Mouse (Mus musculus): ENCODE data around the gene Sox12. TPM values are rescaled to one million over a fixed set of nuclear protein-coding genes. Genes with fewer than 3 reads are reported as not detected.
A peak's percentile ranks its signal among the peaks of the same experiment; 100 is the strongest.

Sox12 gene
- total and polyA plus RNA-seq, 2 experiments from 2014 or later = 11.9 to 47.8 TPM

GRCm38 (mm10) chr2:152395271-152395920 lies 2.5 kb downstream of the Sox12 start:
- DNase-seq (no peak), ATAC-seq (no peak)
- H3K4me1 ChIP-seq (ENCODE audit: insufficient read depth) = peaks cover 9% of the 10 kb centered on the region; the same call in 1 of the 2 replicates
- H3K27ac ChIP-seq (ENCODE audit: low read depth, low read length) = peak overlapping the region; percentile 100; the same call in 1 of the 2 replicates
- peak overlapping the region; percentile 85 for H3K4me2 ChIP-seq (ENCODE audit: low read depth)
- H3K9me3 ChIP-seq (ENCODE audit: low read length) = no peaks in the 10 kb centered on the region
- H3K27me3 ChIP-seq (ENCODE audit: insufficient read depth, low read length) = no peaks in the 10 kb centered on the region
- H3K4me3 ChIP-seq (ENCODE audit: low read depth, low read length) = peak overlapping the region; percentile 91
- 16% methylated on average over 13 of the region's 13 CpGs for WGBS
- peak overlapping the region; percentile 97 for H3K9ac ChIP-seq
- no peak for TF ChIP-seq CTCF (IDR thresholded peaks at IDR 0.05; ENCODE audit: low read depth)
- H3K36me3 ChIP-seq (ENCODE audit: insufficient read depth) = 0 out of 2 replicates have a peak, but pooled peaks cover 4% of the 10 kb centered on the region

GRCm38 (mm10) chr2:152393225-152394017 lies 4.4 kb downstream of the Sox12 start:
- H3K9ac ChIP-seq = no peak overlapping the region

GRCm38 (mm10) chr2:152392786-152393185 lies 5.1 kb downstream of the Sox12 start:
- H3K4me2 ChIP-seq (ENCODE audit: low read depth) = no peak overlapping the region
- peaks cover 9% of the 10 kb centered on the region; the same call in 1 of the 2 replicates for H3K4me1 ChIP-seq (ENCODE audit: insufficient read depth)
- H3K36me3 ChIP-seq (ENCODE audit: insufficient read depth) = 0 out of 2 replicates have a peak, but pooled peaks cover 4% of the 10 kb centered on the region
- peak; percentile 83 for TF ChIP-seq CTCF (IDR thresholded peaks at IDR 0.05; ENCODE audit: low read depth)
- H3K9ac ChIP-seq = no peak overlapping the region
- ATAC-seq (no peak), DNase-seq (peak; percentile 72)
- WGBS = 11% methylated on average over 3 of the region's 3 CpGs
- H3K9me3 ChIP-seq (ENCODE audit: low read length) = no peaks in the 10 kb centered on the region
- no peak overlapping the region for H3K4me3 ChIP-seq (ENCODE audit: low read depth, low read length)
- no peak overlapping the region for H3K27ac ChIP-seq (ENCODE audit: low read depth, low read length)
- H3K27me3 ChIP-seq (ENCODE audit: insufficient read depth, low read length) = no peaks in the 10 kb centered on the region

More at GRCm38 (mm10) chr2:152393225-152394017, 4.4 kb downstream of the Sox12 start:
- 0 out of 2 replicates have a peak, but pooled peaks cover 4% of the 10 kb centered on the region for H3K36me3 ChIP-seq (ENCODE audit: insufficient read depth)
- H3K4me2 ChIP-seq (ENCODE audit: low read depth) = peak overlapping the region; percentile 85
- 42% methylated on average over 9 of the region's 9 CpGs for WGBS
- no peak overlapping the region for H3K4me3 ChIP-seq (ENCODE audit: low read depth, low read length)
- no peaks in the 10 kb centered on the region for H3K9me3 ChIP-seq (ENCODE audit: low read length)
- H3K4me1 ChIP-seq (ENCODE audit: insufficient read depth) = peaks cover 9% of the 10 kb centered on the region; the same call in 1 of the 2 replicates
- TF ChIP-seq CTCF (IDR thresholded peaks at IDR 0.05; ENCODE audit: low read depth) = no peak
- ATAC-seq = no peak
- no peak overlapping the region for H3K27ac ChIP-seq (ENCODE audit: low read depth, low read length)
- H3K27me3 ChIP-seq (ENCODE audit: insufficient read depth, low read length) = no peaks in the 10 kb centered on the region
- no peak for DNase-seq

GRCm38 (mm10) chr2:152384191-152384590 lies 13.7 kb downstream of the Sox12 start:
- 83% methylated on average over 4 of the region's 4 CpGs for WGBS
- ATAC-seq (no peak), DNase-seq (no peak)
- TF ChIP-seq CTCF (IDR thresholded peaks at IDR 0.05; ENCODE audit: low read depth) = no peak
- Histone ChIP-seq H3K4me3 (ENCODE audit: low read depth, low read length) (no peak overlapping the region), H3K27ac (ENCODE audit: low read depth, low read length) (no peak overlapping the region), H3K9me3 (ENCODE audit: low read length) (no peaks in the 10 kb centered on the region), H3K4me1 (ENCODE audit: insufficient read depth) (no peaks in the 10 kb centered on the region), H3K27me3 (ENCODE audit: insufficient read depth, low read length) (no peaks in the 10 kb centered on the region), H3K4me2 (ENCODE audit: low read depth) (no peak overlapping the region), H3K36me3 (ENCODE audit: insufficient read depth) (no peaks in the 10 kb centered on the region), H3K9ac (no peak overlapping the region)

GRCm38 (mm10) chr2:152376345-152376741 lies 21.5 kb downstream of the Sox12 start, which contains the start of gene Nrsn2:
Gene Nrsn2, minus strand, starts transcription at chr2:152376638.
- Histone ChIP-seq H3K9me3 (ENCODE audit: low read length) (no peaks in the 10 kb centered on the region), H3K4me2 (ENCODE audit: low read depth) (peak within 1 kb of the TSS; percentile 55), H3K4me1 (ENCODE audit: insufficient read depth) (peaks cover 4% of the 10 kb centered on the region), H3K4me3 (ENCODE audit: low read depth, low read length) (peak within 1 kb of the TSS; percentile 31), H3K27ac (ENCODE audit: low read depth, low read length) (peak within 1 kb of the TSS; percentile 60), H3K9ac (peak within 1 kb of the TSS; percentile 49), H3K36me3 (ENCODE audit: insufficient read depth) (no peaks in the 10 kb centered on the region), H3K27me3 (ENCODE audit: insufficient read depth, low read length) (0 out of 2 replicates have a peak, but pooled peaks cover 3% of the 10 kb centered on the region)
- no peak for TF ChIP-seq CTCF (IDR thresholded peaks at IDR 0.05; ENCODE audit: low read depth)
- ATAC-seq (peak; percentile 90), DNase-seq (peak; percentile 60)
- 5% methylated on average over 16 of the region's 16 CpGs for WGBS

GRCm38 (mm10) chr2:152375652-152376344 lies 22.1 kb downstream of the Sox12 start:
- WGBS = 2% methylated on average over 21 of the region's 21 CpGs
- TF ChIP-seq CTCF (IDR thresholded peaks at IDR 0.05; ENCODE audit: low read depth) = no peak
- Histone ChIP-seq H3K27me3 (ENCODE audit: insufficient read depth, low read length) (0 out of 2 replicates have a peak, but pooled peaks cover 3% of the 10 kb centered on the region), H3K27ac (ENCODE audit: low read depth, low read length) (peak overlapping the region; percentile 60), H3K4me2 (ENCODE audit: low read depth) (peak overlapping the region; percentile 55), H3K4me1 (ENCODE audit: insufficient read depth) (peaks cover 4% of the 10 kb centered on the region), H3K9me3 (ENCODE audit: low read length) (no peaks in the 10 kb centered on the region), H3K4me3 (ENCODE audit: low read depth, low read length) (peak overlapping the region; percentile 31), H3K36me3 (ENCODE audit: insufficient read depth) (no peaks in the 10 kb centered on the region), H3K9ac (peak overlapping the region; percentile 49)
- ATAC-seq (peak; percentile 77), DNase-seq (peak; percentile 71)

All from forebrain, postnatal 0 days (tissue).